Mouse (Mus musculus): Measurements from ENCODE around the gene Ctdspl.

The Ctdspl gene

GRCm38 (mm10) chr9:119028226-119029195 lies 102.3 kb downstream of the Ctdspl start:
- DNase-seq (ENCODE audit: low spot score in 2 of 2): no peak

- peak; percentile 66 to 67 for DNase-seq (ENCODE audit: low spot score in 2 of 2)
Measured at GRCm38 (mm10) chr9:119029568-119029967, 103.3 kb downstream of the Ctdspl start.

GRCm38 (mm10) chr9:119031038-119031437 lies 104.8 kb downstream of the Ctdspl start:
- DNase-seq (ENCODE audit: low spot score in 2 of 2): peak in 1 of 2 experiments; percentile 56

- DNase-seq (ENCODE audit: low spot score in 2 of 2): peak; percentile 82 to 86
Measured at GRCm38 (mm10) chr9:119031772-119032171, 105.5 kb downstream of the Ctdspl start.

GRCm38 (mm10) chr9:119032538-119032937 lies 106.3 kb downstream of the Ctdspl start:
- no peak for DNase-seq (ENCODE audit: low spot score in 2 of 2)

- DNase-seq (ENCODE audit: low spot score in 2 of 2): no peak
Measured at GRCm38 (mm10) chr9:119033111-119033921, 107.1 kb downstream of the Ctdspl start.

GRCm38 (mm10) chr9:119034069-119034468 lies 107.8 kb downstream of the Ctdspl start:
- no peak for DNase-seq (ENCODE audit: low spot score in 2 of 2)

- no peak for DNase-seq (ENCODE audit: low spot score in 2 of 2)
Measured at GRCm38 (mm10) chr9:119034676-119035665, 108.7 kb downstream of the Ctdspl start.

GRCm38 (mm10) chr9:119035836-119036235 lies 109.6 kb downstream of the Ctdspl start:
- DNase-seq (ENCODE audit: low spot score in 2 of 2): peak; percentile 89 to 91

- DNase-seq (ENCODE audit: low spot score in 2 of 2): peak in 1 of 2 experiments; percentile 29
Measured at GRCm38 (mm10) chr9:119037076-119037730, 111.0 kb downstream of the Ctdspl start.

- no peak for DNase-seq (ENCODE audit: low spot score in 2 of 2)
Measured at GRCm38 (mm10) chr9:119038574-119038973, 112.3 kb downstream of the Ctdspl start.

- DNase-seq (ENCODE audit: low spot score in 2 of 2): no peak
Measured at GRCm38 (mm10) chr9:119040101-119040775, 114.0 kb downstream of the Ctdspl start.

- DNase-seq (ENCODE audit: low spot score in 2 of 2): no peak
Measured at GRCm38 (mm10) chr9:119048182-119048903, 122.1 kb downstream of the Ctdspl start.

GRCm38 (mm10) chr9:119051158-119051557 lies 124.9 kb downstream of the Ctdspl start:
- DNase-seq (ENCODE audit: low spot score in 2 of 2): no peak

- DNase-seq (ENCODE audit: low spot score in 2 of 2): no peak
Measured at GRCm38 (mm10) chr9:119052154-119052944, 126.1 kb downstream of the Ctdspl start, which contains the start of gene Vill. TSS of gene Vill (plus strand) at chr9:119052778.

- no peak for DNase-seq (ENCODE audit: low spot score in 2 of 2)
Measured at GRCm38 (mm10) chr9:119053964-119054576, 127.8 kb downstream of the Ctdspl start.

- no peak for DNase-seq (ENCODE audit: low spot score in 2 of 2)
Measured at GRCm38 (mm10) chr9:119055336-119055735, 129.1 kb downstream of the Ctdspl start.

GRCm38 (mm10) chr9:119058245-119058644 lies 132.0 kb downstream of the Ctdspl start:
- no peak for DNase-seq (ENCODE audit: low spot score in 2 of 2)

Data from heart, adult 9 months (tissue).